Mouse (Mus musculus) cerebellum, postnatal 10 days (tissue): ENCODE measurements around the gene Hoxa9.
A peak's percentile ranks its signal among the peaks of the same experiment; 100 is the strongest.

Source experiments
- DNase-seq, 2 experiments: peaks; one replicate each; pipeline ENCODE4 v3.0.0; 2021; ENCODE audit warnings: mixed read lengths in 2 of 2

Gene Hoxa9

DNA sequence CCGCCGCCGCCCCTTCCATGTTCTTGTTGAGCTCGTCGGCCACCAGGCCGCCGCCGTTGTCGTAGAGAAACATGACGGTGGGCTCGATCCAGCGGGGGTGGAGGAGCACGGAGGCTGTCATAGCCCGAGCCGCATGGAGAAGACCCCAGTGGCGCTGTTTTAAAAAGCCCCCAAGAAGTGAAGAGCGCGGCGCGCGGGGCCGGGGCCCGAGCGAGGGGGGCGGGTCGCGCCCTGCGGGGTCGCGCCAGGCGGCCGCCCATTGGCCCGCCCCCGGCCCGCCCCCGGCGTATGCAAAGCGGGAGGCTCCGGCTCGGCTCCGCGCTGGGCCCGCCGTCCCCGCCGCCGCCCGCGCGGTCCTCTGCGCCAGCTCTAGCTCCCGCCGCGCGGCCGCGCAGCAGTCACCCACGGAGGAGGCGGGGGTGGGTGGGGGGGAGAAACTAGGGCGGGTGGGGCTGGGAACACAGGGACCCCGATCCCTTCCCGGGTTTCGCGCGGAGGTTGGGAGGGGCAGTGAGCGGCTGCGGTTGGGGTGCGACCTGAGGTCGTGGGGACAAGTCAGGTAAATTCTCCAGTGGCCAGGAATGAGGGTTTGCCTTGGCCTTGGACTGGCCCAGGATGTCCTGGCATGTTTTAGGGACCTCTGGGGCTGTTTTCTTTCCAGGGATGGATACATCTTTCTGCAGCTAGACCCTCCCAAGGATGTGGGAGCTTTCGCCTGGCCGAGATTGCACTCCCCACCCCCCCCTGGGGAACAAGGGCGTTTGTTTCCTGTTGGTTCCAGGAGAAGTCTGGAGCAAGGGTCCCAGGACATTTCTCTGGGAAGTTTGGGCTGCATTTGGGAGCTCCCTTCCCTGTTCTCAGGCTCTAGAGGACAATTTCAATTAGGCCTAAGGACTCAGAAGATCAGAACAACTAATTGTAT is 30.0 kb upstream of the Hoxa9 start, which contains the start of gene Hoxa13:
Gene Hoxa13 (minus strand): TSS at position 227 of the 922 bp plus-strand sequence.
- peak in 1 of 2 experiments; percentile 19 for DNase-seq

DNA sequence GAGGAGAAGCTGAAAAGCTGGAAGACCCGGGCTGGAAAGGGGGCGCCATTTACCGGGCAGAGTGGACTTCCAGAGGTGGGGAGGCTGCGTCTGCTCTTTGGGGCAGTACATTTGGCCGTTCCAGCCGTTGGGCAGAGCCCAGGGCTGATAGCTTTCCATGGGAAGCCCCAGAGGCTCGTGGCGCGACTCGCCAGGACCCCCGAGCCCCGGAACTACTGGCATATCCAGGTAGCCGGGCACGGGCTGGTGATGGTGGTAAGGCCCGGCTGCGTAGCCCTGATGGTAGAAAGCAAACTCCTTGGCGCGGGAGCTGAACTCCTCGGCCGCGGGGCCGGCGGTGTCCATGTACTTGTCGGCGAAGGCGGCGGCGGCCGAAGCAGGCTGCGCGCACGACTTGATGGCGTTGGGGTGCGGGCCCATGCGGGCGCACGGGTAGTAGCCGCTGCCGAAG is 28.9 kb upstream of the Hoxa9 start:
- peak in 1 of 2 experiments; percentile 37 for DNase-seq

DNA sequence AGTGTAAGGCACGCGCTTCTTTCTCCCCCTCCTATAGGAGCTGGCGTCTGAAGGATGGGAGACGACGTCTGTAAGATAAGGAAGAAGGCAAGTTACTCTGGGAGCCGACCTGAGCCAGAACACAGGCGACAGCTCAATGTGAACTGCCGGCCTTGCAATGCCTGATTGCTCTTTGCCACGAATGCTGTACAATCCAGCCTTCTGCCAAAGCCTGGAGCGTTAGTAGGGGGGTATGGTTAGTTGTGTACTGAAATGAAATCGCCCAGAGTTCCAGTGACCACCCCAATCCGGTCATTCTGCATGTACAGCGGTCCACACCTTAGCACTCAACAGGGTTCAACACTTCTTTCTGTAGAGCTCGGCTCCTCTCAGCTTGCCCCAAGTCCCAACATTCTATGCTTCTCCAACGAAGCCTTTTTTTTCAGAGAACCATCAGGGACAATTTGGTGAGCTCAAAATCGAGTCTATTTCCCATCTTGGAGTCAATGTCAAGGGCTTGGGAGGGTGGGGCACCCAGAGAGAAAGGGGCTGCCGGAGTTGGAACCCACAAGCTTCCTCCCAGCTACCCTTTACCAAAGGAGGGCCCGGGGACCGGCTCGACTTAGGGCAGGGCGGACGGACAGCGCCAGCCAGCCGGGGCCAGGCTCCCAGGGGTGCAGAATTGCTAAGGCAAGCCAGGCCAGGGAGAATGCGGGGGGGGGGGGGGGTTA is 28.3 kb upstream of the Hoxa9 start:
- DNase-seq, result peak in 1 of 2 experiments; percentile 48

- DNase-seq, result peak; percentile 91 to 93
These were observed 26.1 kb upstream of the Hoxa9 start for GRCm38 (mm10) chr6:52256956-52257355.

- DNase-seq, result peak in 1 of 2 experiments; percentile 62
These were observed 22.9 kb upstream of the Hoxa9 start for GRCm38 (mm10) chr6:52253511-52254500.

GRCm38 (mm10) chr6:52252775-52253376 is 22.0 kb upstream of the Hoxa9 start:
- DNase-seq, result peak in 1 of 2 experiments; percentile 46

DNA sequence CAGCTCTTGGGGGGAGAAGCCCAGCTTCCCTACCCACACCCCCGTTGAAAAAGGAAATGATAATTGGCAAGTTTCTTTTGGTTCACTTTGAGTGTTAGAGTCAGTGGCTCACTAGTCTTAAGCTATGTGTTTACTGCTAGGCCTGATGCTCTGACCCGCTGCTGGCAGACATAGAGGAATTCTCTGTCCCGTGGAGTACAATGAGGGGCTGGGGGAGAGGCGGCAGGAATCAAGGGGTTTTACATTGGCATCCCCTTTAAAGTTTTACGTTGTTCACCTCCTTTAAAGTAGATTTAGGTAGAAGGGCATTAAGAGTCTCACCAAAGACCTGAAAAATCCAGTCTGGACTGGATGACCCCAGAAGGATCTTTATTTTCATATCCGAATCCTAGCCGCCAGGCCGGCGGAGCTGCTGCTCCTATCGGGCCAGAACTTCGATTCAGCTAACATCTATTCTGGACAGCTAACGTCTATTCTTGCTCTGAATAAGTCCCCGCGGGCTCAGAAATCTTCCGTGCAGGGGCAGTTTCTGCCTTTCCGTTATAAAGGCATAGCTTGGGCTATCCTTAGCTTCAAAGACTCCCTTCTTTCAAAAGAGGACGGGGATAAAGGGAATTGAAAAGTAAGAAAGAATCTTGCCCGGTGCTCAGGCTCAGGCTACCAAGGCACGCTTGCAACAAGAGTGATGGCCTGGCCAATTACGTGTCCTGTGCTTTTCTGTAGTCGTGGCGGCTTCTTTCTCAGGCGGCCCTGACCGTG is 21.3 kb upstream of the Hoxa9 start:
- no peak for DNase-seq

DNA sequence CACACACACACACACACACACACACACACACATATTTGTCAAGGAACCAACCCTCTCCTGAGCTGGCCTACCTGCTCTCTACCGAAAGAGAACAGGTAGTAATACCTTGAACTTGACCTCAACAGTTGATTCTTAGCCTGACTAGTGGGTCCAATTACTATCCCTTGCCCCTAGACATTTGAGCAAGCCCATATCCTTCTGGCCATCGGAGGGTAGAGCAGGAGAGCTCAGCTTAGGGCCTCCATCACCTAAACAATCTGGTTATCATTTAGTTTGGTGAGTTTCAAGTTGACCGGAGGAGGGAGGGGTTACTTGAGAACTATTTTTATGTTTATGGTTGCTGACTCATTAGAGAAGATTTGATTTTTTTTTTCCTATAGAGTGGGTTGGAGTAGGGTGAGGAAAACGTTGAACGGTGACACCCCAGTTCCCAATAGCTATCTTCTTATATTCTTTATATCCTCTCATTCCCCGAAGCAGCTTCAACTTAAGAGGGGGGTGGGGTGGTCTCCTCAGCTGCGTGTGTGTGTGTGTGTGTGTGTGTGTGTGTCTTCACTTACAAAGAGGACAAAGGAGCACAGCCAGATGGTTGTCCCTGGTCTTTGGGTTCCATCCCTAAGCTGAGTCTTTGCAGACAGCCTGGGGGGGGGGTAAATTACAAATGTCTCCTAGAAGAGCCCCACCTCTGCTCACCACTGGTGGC is 20.4 kb upstream of the Hoxa9 start:
- DNase-seq, result no peak

DNA sequence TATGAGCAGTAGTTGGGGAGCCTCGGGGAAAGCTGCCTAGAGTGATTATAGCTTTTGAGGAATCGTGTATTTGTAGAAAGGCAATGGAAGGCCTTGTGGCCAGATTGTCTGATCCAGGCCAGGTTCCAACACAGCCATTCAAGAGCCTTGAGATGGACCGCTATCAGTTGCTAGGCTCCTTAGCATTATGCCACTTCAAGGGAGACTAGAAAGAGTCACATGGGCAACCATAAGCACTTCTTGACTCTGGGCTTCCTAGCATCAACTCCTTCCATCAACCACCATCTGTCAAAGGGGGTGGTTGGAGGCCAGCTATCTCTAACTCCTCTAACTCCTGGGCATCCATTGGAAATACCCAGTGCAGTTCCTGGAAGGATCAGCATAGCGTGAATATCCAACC is 18.9 kb upstream of the Hoxa9 start:
- DNase-seq, result no peak

DNA sequence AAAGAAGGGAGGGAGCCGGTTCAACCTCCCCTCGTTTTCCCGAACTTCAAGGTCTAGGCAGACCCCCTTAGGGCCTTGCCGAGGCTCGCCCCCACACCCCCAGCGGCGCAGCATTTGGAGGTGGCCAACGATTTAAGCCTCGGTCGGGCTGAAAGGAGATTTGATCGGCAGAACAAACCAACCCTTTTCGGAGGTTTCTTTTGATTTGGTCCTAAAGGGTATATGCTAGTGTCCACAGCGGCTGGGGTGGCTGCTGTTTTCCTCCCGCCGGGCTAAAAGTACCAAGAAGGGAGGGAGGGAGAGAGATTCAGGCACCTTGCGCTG is 18.5 kb upstream of the Hoxa9 start:
- DNase-seq, result no peak

- DNase-seq, result no peak
These were observed 17.9 kb upstream of the Hoxa9 start for GRCm38 (mm10) chr6:52248638-52249414.

DNA sequence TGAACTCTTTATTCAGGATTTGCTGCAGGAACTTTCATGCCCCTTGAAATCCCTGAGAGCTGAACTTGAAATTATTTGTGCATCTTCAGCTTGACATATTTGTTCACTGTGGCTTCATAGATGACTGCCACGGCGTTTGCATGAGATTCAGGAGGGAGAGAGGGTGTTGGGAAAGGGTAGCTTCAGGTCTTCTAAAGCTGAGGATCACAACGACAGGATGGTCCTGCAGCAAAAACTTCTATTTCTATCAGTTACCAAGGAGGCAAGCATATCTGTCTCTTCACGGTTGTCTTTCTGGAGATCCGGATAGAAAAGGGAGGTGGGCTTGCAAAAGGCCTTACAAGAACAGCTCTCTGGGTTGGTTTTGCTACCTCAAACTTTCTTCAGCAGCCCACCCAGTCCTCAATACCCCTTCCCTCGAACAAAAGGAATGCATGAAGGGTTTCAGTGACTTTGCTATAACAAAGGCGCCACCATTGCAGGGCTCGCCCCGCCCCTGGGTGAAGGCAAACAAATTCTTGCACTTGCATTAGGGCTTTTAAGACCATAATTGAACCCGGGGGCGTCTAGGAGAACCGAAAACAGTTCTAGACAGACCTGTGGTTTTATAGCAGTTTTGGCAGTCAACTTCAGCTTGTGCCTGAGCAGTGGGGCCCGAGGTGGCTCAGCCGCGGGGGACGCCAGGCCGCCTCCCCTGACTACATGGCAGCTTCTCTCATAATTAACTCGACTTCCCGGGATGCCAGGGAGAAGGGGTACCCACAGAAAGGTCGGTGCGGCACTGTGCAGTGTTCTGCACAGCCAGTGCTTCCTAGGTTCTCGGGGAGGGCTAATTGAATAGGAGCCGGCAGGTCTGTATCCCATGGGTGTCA is 17.1 kb upstream of the Hoxa9 start:
- DNase-seq, result no peak

- DNase-seq, result no peak
These were observed 16.0 kb upstream of the Hoxa9 start for GRCm38 (mm10) chr6:52246916-52247315.

DNA sequence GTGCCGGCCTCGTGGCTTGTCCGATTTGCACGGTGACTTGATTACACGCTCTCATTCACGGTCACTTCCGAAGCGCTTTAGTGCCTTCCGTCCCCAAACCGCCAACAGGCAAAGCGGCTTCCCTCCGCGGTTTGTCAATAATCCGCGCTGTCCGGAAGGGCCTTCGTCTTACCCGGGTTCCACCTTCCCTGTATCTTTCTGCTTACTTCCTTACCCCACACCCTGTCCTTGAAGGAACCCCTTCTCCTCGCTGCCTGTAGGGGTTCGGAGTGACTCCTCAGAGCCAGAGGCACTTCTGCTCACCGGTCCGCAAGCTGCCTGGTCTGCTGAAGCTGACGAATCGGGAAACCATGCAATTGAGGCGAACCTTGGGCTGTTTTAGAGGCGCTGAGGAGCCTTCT is 15.5 kb upstream of the Hoxa9 start:
- no peak for DNase-seq

- no peak for DNase-seq
These were observed 14.9 kb upstream of the Hoxa9 start, which contains the start of gene Hoxa11 for GRCm38 (mm10) chr6:52245757-52246142. Gene Hoxa11 (minus strand): TSS chr6:52245810.

DNA sequence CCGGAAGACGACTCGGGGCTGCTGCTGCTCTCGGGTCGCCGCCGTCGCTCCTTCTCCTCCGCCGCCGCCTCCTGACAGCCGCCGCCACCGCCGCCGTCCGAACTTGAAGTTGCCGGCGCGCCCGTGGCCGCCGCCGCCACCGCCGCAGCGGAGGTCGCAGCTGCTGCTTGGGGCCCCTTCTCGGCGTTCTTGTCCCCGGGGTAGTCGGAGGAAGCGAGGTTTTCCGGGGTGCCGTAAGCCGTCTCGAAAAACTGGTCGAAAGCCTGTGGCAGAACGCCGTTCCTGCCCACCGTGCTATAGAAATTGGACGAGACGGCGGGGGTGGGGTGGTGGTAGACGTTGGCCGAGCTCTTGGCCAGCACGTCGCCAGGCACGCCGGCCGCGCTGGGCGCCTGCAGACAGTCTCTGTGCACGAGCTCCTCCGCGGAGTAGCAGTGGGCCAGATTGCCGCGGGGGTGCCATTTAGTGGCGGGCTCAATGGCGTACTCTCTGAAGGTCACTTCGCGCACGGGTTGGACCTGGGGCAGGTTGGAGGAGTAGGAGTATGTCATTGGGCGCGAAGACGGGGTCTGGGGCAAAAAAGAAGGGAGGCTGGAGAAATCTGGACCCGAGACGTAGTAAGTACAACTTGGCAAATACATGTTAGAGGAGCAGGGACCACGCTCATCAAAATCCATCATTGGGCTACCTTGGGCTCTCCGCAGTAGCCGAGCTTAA is 14.3 kb upstream of the Hoxa9 start:
- no peak for DNase-seq

DNA sequence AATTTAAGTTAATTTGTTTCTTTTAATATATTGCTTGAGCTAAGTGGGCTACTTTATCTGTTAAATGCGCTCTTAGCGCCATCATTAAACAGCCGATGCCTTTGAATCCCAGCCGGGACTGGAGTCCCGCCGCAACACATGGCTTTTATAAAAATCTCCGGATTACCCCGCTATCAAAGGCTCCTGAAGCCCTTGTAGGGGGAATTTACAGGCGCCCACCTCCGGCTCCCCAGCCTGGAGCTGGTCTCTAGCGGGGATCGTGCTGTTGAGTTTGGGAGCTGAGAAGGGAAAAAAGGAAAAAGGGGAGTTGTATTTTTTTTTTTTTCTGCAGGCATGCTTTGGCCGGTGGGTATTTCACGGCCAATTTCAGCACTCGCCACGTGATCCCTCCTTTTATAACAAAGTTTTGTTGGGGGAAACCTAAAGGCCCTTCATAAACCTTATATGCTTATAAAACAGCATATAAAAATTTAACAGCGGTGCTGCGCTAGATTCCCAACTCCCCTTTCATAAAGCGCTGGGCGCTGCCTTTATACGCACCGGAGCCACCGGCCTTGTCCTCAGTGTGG is 13.7 kb upstream of the Hoxa9 start:
- DNase-seq, result no peak

DNA sequence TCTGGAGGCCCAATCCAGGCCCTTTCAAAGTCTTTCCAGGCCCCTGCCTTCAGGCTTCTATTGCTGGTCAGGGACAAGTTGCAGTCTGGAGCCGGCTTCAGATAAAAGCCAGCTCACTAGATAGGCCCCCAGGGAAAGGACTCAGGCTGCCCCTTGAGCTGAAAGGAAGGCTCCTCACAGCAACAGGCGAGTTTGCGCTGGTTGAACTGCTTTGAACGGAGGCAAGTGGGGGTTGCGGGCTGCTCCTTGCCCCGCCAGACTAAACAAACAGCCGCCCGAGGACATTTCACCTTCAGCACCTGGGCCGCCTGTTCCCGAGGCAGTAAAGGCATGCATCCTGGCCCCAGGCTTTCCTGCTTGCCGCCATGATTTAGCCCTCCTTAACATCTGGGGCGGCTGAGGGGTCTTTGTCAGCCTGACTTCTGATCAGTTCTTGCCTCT is 12.8 kb upstream of the Hoxa9 start:
- no peak for DNase-seq
